Mouse (Mus musculus) pancreas, adult 10 weeks (tissue): ENCODE measurements around the gene Aqp6. TPM values are rescaled to one million over a fixed set of nuclear protein-coding genes. Genes with fewer than 3 reads are reported as not detected.

Source experiments
- polyA plus RNA-seq: library from polyadenylated mRNA; stranded (reverse); fragments of 350-450 nt; fragmentation: Illumina TruSeq; extraction: RNeasy Lipid Tissue Mini Kit (QIAGEN cat#74804); gene quantifications from one replicate; pipeline ENCODE4 v1.2.3, GENCODE M21; 2015; ENCODE audit warnings: low read depth, low replicate concordance; ENCODE audit not compliant: insufficient read depth

Aqp6 gene
- not detected for polyA plus RNA-seq

GRCm38 (mm10) chr15:99600986-99601822, at the start of gene Aqp6:
Gene Aqp6 (plus strand): TSS chr15:99601400.

GRCm38 (mm10) chr15:99578802-99579485, 22.3 kb upstream of the Aqp6 start, which contains the start of gene Aqp2:
Gene Aqp2 (plus strand): TSS chr15:99579055.

GRCm38 (mm10) chr15:99590429-99591084, 10.6 kb upstream of the Aqp6 start, which contains the start of gene Aqp5:
Gene Aqp5 (plus strand): TSS chr15:99590782.

GRCm38 (mm10) chr15:99651163-99651872, 50.1 kb downstream of the Aqp6 start, which contains the start of gene Racgap1:
Gene Racgap1 (minus strand): TSS chr15:99651656.

Other genes starting within 250 kb of the Aqp6 start
- gene Fmnl3, start 230.9 kb upstream of the Aqp6 start, polyA plus RNA-seq: 7.1 TPM
- 82.7 TPM for gene Tmbim6, start 208.5 kb upstream of the Aqp6 start, polyA plus RNA-seq
- 1.2 TPM for gene Nckap5l, start 143.7 kb upstream of the Aqp6 start, polyA plus RNA-seq
- 2.5 TPM for gene Bcdin3d, start 126.7 kb upstream of the Aqp6 start, polyA plus RNA-seq
- gene Faim2, start 73.2 kb upstream of the Aqp6 start, polyA plus RNA-seq: 2.0 TPM
- gene Aqp2, start 22.3 kb upstream of the Aqp6 start, polyA plus RNA-seq: not detected
- 2.9 TPM for gene Aqp5, start 10.6 kb upstream of the Aqp6 start, polyA plus RNA-seq
- 0.52 TPM for gene Racgap1, start 50.3 kb downstream of the Aqp6 start, polyA plus RNA-seq
- gene Asic1, start 69.0 kb downstream of the Aqp6 start, polyA plus RNA-seq: 2.1 TPM
- gene Smarcd1, start 100.7 kb downstream of the Aqp6 start, polyA plus RNA-seq: 5.5 TPM
- not detected for gene Gm17349, start 104.1 kb downstream of the Aqp6 start, polyA plus RNA-seq
- 8.3 TPM for gene Gpd1, start 116.1 kb downstream of the Aqp6 start, polyA plus RNA-seq
- gene Cox14, start 124.2 kb downstream of the Aqp6 start, polyA plus RNA-seq: 22.0 TPM
- gene Cers5, start 171.5 kb downstream of the Aqp6 start, polyA plus RNA-seq: 9.9 TPM